Mouse (Mus musculus): Measurements from ENCODE around the gene Tnxb. TPM values are rescaled to one million over a fixed set of nuclear protein-coding genes. Genes with fewer than 3 reads are reported as not detected.

Tnxb gene
- polyA plus RNA-seq, 1 experiment from 2014 or later, result 1.4 TPM

DNA sequence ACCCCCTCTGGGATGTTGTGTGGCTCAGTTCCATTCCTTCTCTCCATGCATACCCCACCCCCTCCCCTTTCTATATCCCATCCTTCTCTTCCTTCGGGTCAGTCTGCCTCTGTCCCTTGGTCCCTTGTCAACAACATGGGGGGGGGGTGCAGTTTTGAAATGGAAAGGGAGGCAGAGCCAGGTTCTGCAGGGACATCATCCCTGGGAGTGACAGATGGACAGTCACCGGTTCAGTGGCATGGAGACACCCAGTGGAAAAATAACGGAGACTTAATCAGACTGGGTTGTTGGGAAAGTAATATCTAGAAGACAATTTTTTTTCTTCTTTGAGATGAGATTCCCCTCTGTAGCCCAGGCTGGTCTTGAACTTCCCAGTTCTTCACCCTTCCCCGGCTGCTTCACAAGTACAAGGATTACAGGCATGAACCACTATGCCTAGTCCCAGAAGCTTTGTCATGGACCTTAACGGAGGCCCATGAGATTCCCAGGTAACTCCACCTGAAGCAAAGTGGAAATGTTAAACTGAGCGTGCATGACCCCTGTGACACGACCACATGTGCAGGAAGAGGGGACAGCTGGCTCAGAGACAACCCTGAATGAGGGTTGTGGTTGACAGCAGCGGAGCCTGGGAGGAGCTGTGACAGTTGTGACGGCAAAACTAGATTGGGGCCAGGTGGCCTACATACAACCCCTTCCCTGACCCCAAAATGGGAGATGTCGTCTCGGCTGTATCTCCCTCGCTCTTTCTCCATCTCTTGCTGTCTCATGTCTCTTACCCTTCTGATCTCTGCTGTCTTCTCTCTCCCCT, 40.3 kb upstream of the Tnxb start:
- H3K4me3 ChIP-seq, result peak overlapping the region; percentile 80

GRCm38 (mm10) chr17:34630761-34631301, 39.5 kb upstream of the Tnxb start:
- Histone ChIP-seq H3K36me3 (peaks cover 1% of the 10 kb centered on the region), H3K27me3 (replicated peaks) (peaks cover 68% of the 10 kb centered on the region), H3K4me1 (peaks cover 56% of the 10 kb centered on the region), H3K9me3 (no peaks in the 10 kb centered on the region), H3K27ac (replicated peaks) (no peak overlapping the region), H3K4me3 (peak overlapping the region; percentile 43), H3K4me2 (peak overlapping the region; percentile 90), H3K9ac (peak overlapping the region; percentile 66)
- 1% methylated on average over 32 of the region's 48 CpGs for WGBS
- no peak for ATAC-seq (ENCODE audit: extremely low read depth, insufficient number of reproducible peaks, low FRiP score, low TSS enrichment)

More for the DNA sequence above, 40.3 kb upstream of the Tnxb start:
- Histone ChIP-seq H3K9ac (peak overlapping the region; percentile 90), H3K27ac (replicated peaks) (no peak overlapping the region), H3K4me1 (peaks cover 60% of the 10 kb centered on the region), H3K4me2 (peak overlapping the region; percentile 90), H3K27me3 (replicated peaks) (peaks cover 63% of the 10 kb centered on the region), H3K9me3 (no peaks in the 10 kb centered on the region), H3K36me3 (peaks cover 10% of the 10 kb centered on the region)
- no peak for ATAC-seq (ENCODE audit: extremely low read depth, insufficient number of reproducible peaks, low FRiP score, low TSS enrichment)
- 15% methylated on average over 12 of the region's 12 CpGs for WGBS

GRCm38 (mm10) chr17:34631647-34632046, 38.7 kb upstream of the Tnxb start:
- H3K36me3 ChIP-seq, result no peaks in the 10 kb centered on the region
- H3K4me1 ChIP-seq, result peaks cover 48% of the 10 kb centered on the region
- H3K4me3 ChIP-seq, result peak overlapping the region; percentile 49
- no peak overlapping the region for H3K27ac ChIP-seq (replicated peaks)
- ATAC-seq (ENCODE audit: extremely low read depth, insufficient number of reproducible peaks, low FRiP score, low TSS enrichment), result no peak
- no peaks in the 10 kb centered on the region for H3K9me3 ChIP-seq
- H3K9ac ChIP-seq, result peak overlapping the region; percentile 71
- H3K4me2 ChIP-seq, result peak overlapping the region; percentile 90
- H3K27me3 ChIP-seq (replicated peaks), result peaks cover 71% of the 10 kb centered on the region
- 6% methylated on average over 12 of the region's 12 CpGs for WGBS

- Histone ChIP-seq H3K27ac (replicated peaks) (no peak overlapping the region), H3K4me1 (peaks cover 47% of the 10 kb centered on the region), H3K27me3 (replicated peaks) (peaks cover 76% of the 10 kb centered on the region), H3K4me2 (peak overlapping the region; percentile 90), H3K9ac (peak overlapping the region; percentile 71), H3K36me3 (no peaks in the 10 kb centered on the region), H3K4me3 (peak overlapping the region; percentile 49), H3K9me3 (no peaks in the 10 kb centered on the region)
- 1% methylated on average over 26 of the region's 26 CpGs for WGBS
- no peak for ATAC-seq (ENCODE audit: extremely low read depth, insufficient number of reproducible peaks, low FRiP score, low TSS enrichment)
Measured at GRCm38 (mm10) chr17:34632261-34632691, 38.1 kb upstream of the Tnxb start.

- H3K4me1 ChIP-seq, result peaks cover 24% of the 10 kb centered on the region
- no peak overlapping the region for H3K4me2 ChIP-seq
- no peak overlapping the region for H3K9ac ChIP-seq
- no peak for ATAC-seq (ENCODE audit: extremely low read depth, insufficient number of reproducible peaks, low FRiP score, low TSS enrichment)
- peaks cover 58% of the 10 kb centered on the region for H3K27me3 ChIP-seq (replicated peaks)
- 59% methylated on average over 2 of the region's 2 CpGs for WGBS
- H3K36me3 ChIP-seq, result no peaks in the 10 kb centered on the region
- H3K4me3 ChIP-seq, result no peak overlapping the region
- no peak overlapping the region for H3K27ac ChIP-seq (replicated peaks)
- no peaks in the 10 kb centered on the region for H3K9me3 ChIP-seq
Measured at GRCm38 (mm10) chr17:34635671-34636070, 34.7 kb upstream of the Tnxb start.

GRCm38 (mm10) chr17:34637459-34637858, 32.9 kb upstream of the Tnxb start:
- Histone ChIP-seq H3K27ac (replicated peaks) (no peak overlapping the region), H3K27me3 (replicated peaks) (peaks cover 40% of the 10 kb centered on the region), H3K4me3 (no peak overlapping the region), H3K4me1 (peaks cover 14% of the 10 kb centered on the region), H3K36me3 (no peaks in the 10 kb centered on the region), H3K4me2 (no peak overlapping the region), H3K9me3 (no peaks in the 10 kb centered on the region), H3K9ac (no peak overlapping the region)
- 48% methylated on average over 3 of the region's 3 CpGs for WGBS
- ATAC-seq (ENCODE audit: extremely low read depth, insufficient number of reproducible peaks, low FRiP score, low TSS enrichment), result no peak

GRCm38 (mm10) chr17:34639461-34640255, 30.7 kb upstream of the Tnxb start:
- Histone ChIP-seq H3K4me2 (no peak overlapping the region), H3K9me3 (no peaks in the 10 kb centered on the region), H3K27me3 (replicated peaks) (peaks cover 19% of the 10 kb centered on the region), H3K4me3 (no peak overlapping the region), H3K4me1 (peaks cover 12% of the 10 kb centered on the region; the same call in 1 of the 2 replicates), H3K9ac (no peak overlapping the region), H3K36me3 (no peaks in the 10 kb centered on the region), H3K27ac (replicated peaks) (no peak overlapping the region)
- WGBS, result 79% methylated on average over 7 of the region's 7 CpGs
- no peak for ATAC-seq (ENCODE audit: extremely low read depth, insufficient number of reproducible peaks, low FRiP score, low TSS enrichment)

DNA sequence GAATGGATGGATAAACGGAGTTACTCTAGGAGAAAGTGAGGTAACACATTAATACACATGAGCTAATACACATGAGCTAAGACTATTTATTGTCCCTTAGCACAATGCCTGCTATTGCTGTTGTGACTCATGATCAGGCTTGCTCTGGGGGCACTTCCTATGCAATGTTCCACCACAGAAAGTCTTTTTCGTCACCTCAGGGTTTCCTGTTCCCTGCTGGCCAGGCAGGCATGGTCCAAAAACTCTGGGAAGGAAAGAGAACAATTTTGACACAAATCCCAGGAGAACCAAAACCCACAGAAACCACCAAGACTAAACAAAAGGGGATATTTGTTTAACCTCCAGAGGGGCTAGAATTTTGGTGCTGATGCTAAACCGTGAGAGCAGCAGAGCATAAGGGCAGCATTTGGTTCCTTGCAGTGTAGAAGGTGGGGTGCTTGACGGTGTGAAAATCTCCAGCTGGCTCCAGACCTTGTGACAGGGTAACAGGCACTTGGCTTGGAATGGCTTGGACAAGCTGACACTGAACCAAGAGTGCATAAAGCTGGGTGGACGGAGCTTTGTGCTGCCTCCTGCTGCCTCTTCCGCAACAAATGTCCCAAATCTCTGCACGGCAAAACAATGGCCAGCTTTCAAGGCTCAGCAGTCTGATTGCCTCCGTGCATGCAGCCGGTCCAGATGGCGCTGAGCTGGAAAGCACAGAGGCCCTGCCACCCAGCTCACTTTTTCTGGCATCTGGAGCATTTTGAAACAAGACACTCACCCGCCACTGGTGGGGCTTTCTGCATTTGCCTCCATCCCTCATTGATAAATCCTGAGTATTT, 29.3 kb upstream of the Tnxb start:
- Histone ChIP-seq H3K36me3 (no peaks in the 10 kb centered on the region), H3K4me1 (peaks cover 23% of the 10 kb centered on the region), H3K27ac (replicated peaks) (peak overlapping the region; percentile 79), H3K27me3 (replicated peaks) (peaks cover 11% of the 10 kb centered on the region; the same call in 1 of the 2 replicates), H3K4me2 (peak overlapping the region; percentile 19), H3K9ac (peak overlapping the region; percentile 62), H3K9me3 (no peaks in the 10 kb centered on the region), H3K4me3 (no peak overlapping the region)
- no peak for ATAC-seq (ENCODE audit: extremely low read depth, insufficient number of reproducible peaks, low FRiP score, low TSS enrichment)
- WGBS, result 18% methylated on average over 11 of the region's 11 CpGs

DNA sequence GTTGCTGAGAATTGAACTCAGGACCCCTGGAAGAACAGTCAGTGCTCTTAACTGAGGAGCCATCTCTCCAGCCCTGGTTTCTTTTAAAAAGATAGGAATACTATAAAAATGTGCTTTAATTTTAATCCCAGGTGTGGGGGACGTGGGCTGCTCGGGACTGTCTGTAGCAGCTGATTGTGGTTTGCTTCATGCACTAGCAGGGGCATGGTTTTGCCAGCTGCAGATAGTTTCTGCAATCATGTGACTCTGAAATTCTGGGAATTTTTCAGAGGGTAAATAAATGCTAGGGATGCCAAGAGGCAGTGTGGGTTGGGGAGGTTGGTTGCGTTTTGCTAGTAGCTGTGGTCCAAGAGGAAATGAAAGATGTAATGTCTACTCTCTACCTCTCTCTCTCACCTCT, 28.4 kb upstream of the Tnxb start:
- H3K4me1 ChIP-seq, result peaks cover 30% of the 10 kb centered on the region
- 66% methylated on average over 3 of the region's 3 CpGs for WGBS
- H3K27ac ChIP-seq (replicated peaks), result peak overlapping the region; percentile 79; the same call in 1 of the 2 replicates
- H3K27me3 ChIP-seq (replicated peaks), result peaks cover 8% of the 10 kb centered on the region; the same call in 1 of the 2 replicates
- H3K4me2 ChIP-seq, result no peak overlapping the region
- H3K36me3 ChIP-seq, result no peaks in the 10 kb centered on the region
- H3K9ac ChIP-seq, result no peak overlapping the region
- no peak for ATAC-seq (ENCODE audit: extremely low read depth, insufficient number of reproducible peaks, low FRiP score, low TSS enrichment)
- H3K4me3 ChIP-seq, result no peak overlapping the region
- no peaks in the 10 kb centered on the region for H3K9me3 ChIP-seq

DNA sequence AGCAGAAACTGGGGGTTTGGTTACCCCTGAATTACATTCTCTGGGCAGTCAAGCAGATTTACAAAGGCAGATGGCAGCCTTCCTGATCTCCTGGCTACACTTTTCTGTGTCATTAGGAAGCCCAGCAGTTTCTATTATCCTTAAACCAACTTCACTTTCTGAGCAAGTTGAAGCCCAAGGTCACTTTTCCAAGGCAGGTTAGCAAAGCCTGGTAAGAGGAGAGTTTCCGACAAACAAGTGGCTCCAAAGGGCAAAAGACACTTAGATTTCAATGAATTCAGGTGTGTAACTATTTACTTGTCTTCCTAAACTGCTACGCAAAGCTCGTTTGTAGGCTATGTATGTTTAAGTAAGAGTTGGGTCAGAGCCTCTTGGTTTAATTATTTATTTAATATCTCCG, 27.0 kb upstream of the Tnxb start:
- Histone ChIP-seq H3K27ac (replicated peaks) (no peak overlapping the region), H3K9me3 (no peaks in the 10 kb centered on the region), H3K27me3 (replicated peaks) (no peaks in the 10 kb centered on the region), H3K4me1 (peaks cover 39% of the 10 kb centered on the region), H3K4me2 (no peak overlapping the region), H3K36me3 (peaks cover under 1% of the 10 kb centered on the region; the same call in 1 of the 2 replicates), H3K4me3 (no peak overlapping the region), H3K9ac (no peak overlapping the region)
- WGBS, result 80% methylated on average over 4 of the region's 4 CpGs
- no peak for ATAC-seq (ENCODE audit: extremely low read depth, insufficient number of reproducible peaks, low FRiP score, low TSS enrichment)
